Mouse (Mus musculus) gastrocnemius, postnatal 14 days (tissue): ENCODE measurements at regions not wholly inside any gene's neighbourhood (a gene's known extent, or its start where the extent isn't known, plus 50 kb on each side); places are given as distances from the start of the nearest gene placed in this dataset.
"Not testable (repeated sequence)": the region's sequence is repeated elsewhere in the genome, so short reads cannot be mapped to it uniquely, and the experiment has no call there.

ENCODE experiments used
- DNase-seq: peaks from one replicate; pipeline ENCODE4 v3.0.0; 2021; ENCODE audit warnings: mixed read lengths
- intact Hi-C: fragments of 180-260 bp; cut with DNase I; formaldehyde crosslinking; loops from one replicate; pipeline ENCODE4 v1.15.1; 2025; ENCODE audit warnings: low total_unique reads

- intact Hi-C loops: no loop called here
- no peak for DNase-seq
Measured at GRCm38 (mm10) chr2:18460901-18461300, 68.3 kb upstream of the Dnajc1 start.

- DNase-seq, intact Hi-C loops: not testable (repeated sequence)
Measured at GRCm38 (mm10) chr2:18460281-18460680, 67.7 kb upstream of the Dnajc1 start.

DNA sequence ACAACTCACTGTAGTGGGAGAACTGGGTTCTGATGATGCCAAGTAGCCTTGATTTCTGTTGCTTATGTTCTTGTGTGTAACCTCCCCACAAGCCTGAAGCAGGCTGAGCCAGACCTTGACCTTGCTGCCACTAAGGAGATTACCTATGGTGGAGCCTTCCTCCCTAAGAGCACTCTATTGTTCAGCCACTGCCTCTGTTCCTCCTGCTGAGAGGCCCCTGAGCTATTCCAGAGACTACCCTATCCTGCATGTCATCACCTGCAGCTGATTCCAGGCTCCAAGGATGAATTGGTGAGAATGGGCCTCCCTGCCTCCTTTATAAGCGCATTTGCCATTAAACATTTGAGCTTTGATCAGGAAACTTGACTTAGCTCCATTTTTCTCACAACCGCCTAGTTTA lies 60.8 kb upstream of the Dnajc1 start:
- DNase-seq, intact Hi-C loops: not testable (repeated sequence)

- DNase-seq: no peak
- intact Hi-C loops: no loop called here
Measured at GRCm38 (mm10) chr2:18445809-18446208, 53.2 kb upstream of the Dnajc1 start.
